ENCODE assay signal across 11 mouse cellular contexts in the genomic region with DNA sequence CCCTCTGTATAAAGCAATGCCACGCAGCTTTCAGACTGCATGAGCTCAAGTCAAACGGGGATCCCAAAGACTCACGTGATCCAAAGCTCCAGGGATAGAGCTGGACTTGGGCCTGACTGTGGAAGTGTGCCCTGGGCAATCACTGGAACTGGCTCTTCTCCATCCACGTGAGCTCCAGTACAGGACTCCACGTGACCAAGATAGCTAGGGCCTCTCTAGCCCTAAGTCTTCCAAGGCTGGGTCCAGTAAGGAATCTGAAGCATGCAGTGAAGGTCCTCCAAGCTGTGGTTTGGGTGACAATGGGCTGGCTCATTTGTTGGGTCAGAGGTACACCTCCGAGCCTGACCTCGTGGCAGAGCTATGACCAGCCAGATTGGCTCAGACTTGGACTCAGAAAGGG. TPM values are rescaled to one million over a fixed set of nuclear protein-coding genes. Genes with fewer than 3 reads are reported as not detected.
DNase-seq lines count a peak whose midpoint lies in the region.
"Had no signal": no experiment of that assay in that cellular context is flagged by ENCODE, and none has a peak within 500 bp of the region (broad histone marks: within the 10 kb centered on the region; RNA-seq: fewer than 3 reads in every experiment).

No protein-coding gene starts in this region.

- peak; percentile 33 to 40 for DNase-seq in heart, adult 9 months (ENCODE audit: low spot score in 2 of 2)
- no peak for DNase-seq in heart, postnatal 25 days (ENCODE audit: low spot score)
- DNase-seq in 3134 (ENCODE audit: extremely low read depth, insufficient read length, low spot score) (peak; percentile 70), NIH3T3 (ENCODE audit: low read depth) (peak; percentile 64)
- DNase-seq in heart, postnatal 4 days = peak; percentile 22
- DNase-seq in urinary bladder, postnatal 10 days (ENCODE audit: low spot score) = no peak
- no peak for DNase-seq in gastrocnemius, postnatal 10 days
- DNase-seq: cerebellum, adult 2 months; liver, postnatal 0 days; right cerebral cortex, postnatal 14 days; thymus, postnatal 14 days had no signal

- intact Hi-C loops in heart, postnatal 25 days (cut with DNase I) = loop anchor here (10.0 kb wide), 1 partner anchor 716 kb away; no protein-coding TSS in a partner anchor

RNA-seq across cellular contexts. Expression of a gene that starts 11.5 kb away (rescaled TPM):
- total RNA-seq in heart, postnatal 25 days (2021) = 1 to 10 TPM; 7.9 to 8.3 TPM
- total RNA-seq in heart, postnatal 4 days (2021) = 1 to 10 TPM; 5.2 to 5.5 TPM
- total RNA-seq in gastrocnemius, postnatal 10 days (2021) = 100 to 1,000 TPM; 105 to 109 TPM

Comparison
In these comparisons a context has a peak if more than half of its experiments do, and no peak if none do; other contexts are left out.
1. DNase-seq: peak in heart, adult 9 months (2 of 2), 3134 (single experiment), NIH3T3 (single experiment) and heart, postnatal 4 days (single experiment); none in heart, postnatal 25 days (single experiment), urinary bladder, postnatal 10 days (single experiment) and gastrocnemius, postnatal 10 days (single experiment).
2. RNA of a gene that starts 11.5 kb away (total RNA-seq): 105 to 109 TPM in gastrocnemius, postnatal 10 days; 7.9 to 8.3 TPM in heart, postnatal 25 days and 5.2 to 5.5 TPM in heart, postnatal 4 days; every median in the first group is over 10 times any median in the second.